Mouse (Mus musculus) regulatory T cell (primary cell): ENCODE results near the gene Col23a1.

Experiments
- in situ Hi-C: fragments of 300-600 bp; cut with MboI, MseI; formaldehyde crosslinking; loops from one replicate; pipeline ENCODE4 v1.15.1; 2025; ENCODE audit warnings: high pct_unique_total_duplicates

Col23a1 gene

GRCm38 (mm10) chr11:51371926-51372325, 82.2 kb downstream of the Col23a1 start:
- in situ Hi-C loops = no loop called here

GRCm38 (mm10) chr11:51377199-51377598, 87.5 kb downstream of the Col23a1 start:
- in situ Hi-C loops = no loop called here

GRCm38 (mm10) chr11:51388892-51389340, 99.2 kb downstream of the Col23a1 start:
- in situ Hi-C loops = no loop called here

- in situ Hi-C loops = no loop called here
These were observed 100.0 kb downstream of the Col23a1 start for GRCm38 (mm10) chr11:51389763-51390162.

DNA sequence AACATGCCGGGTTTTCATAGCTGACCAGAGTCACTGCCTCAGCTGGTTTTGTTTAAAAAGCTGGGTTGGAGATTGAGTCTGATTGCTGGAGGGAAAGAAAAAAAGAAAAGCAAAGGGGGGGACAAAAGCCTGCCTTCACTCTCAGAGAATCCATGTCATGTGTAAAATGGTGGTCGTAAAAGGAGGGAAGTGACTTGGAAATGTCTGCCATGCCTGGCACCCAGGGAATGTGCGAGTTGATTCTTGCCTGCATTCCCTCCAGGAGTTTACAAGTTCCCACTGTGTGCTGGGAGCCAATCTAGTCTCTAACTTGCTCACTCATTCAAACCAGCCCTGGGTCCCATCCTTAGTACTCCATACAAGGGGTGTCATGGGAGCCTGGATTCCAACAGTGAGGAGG, 100.8 kb downstream of the Col23a1 start:
- in situ Hi-C loops = no loop called here

- in situ Hi-C loops = no loop called here
These were observed 101.8 kb downstream of the Col23a1 start for GRCm38 (mm10) chr11:51391548-51391947.

DNA sequence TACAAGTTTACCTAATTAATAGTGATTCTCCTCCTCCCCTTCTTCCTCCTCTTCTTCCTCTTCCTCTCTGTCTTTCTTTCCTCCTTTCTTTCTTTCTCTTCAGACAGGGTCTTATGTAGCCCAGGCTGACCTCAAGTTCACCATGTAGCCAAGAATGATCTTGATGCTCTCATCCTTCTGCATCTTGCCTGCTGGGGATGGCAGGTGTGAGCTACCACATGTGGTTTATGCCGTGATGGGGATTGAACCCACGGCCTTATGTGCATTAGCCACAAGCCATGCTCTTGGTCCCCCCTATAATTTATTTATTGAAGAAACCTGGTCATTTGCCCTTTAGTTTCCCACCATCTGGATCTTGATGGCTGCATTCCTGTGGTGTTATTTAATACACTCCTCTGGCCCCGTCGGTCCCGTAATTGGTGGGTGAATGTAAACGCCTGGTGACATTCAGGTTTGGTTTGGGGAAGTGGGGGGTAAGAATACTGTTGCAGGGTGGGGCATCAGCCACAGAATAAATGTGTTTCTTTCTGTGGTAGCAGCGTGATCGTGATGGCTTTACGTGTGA, 104.7 kb downstream of the Col23a1 start:
- in situ Hi-C loops = no loop called here

DNA sequence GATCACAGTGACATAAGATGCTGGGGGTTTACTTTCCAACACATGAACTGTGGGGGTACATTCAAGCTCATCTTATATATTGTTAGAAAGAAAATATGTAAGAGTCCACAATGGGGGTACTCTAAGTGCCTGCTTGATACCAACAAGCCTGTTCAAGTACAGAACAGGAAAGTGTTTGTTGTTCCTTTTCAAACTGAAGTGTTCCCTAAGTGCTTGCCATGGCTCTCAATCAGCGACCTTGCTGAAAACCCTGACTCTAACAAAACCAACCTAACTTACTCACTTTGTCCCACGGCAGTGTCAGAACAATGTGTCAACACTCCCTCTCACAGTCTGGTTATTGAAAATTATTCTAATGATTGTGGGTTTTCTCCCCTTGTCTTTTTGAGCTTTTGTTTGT, 106.7 kb downstream of the Col23a1 start:
- in situ Hi-C loops = no loop called here

DNA sequence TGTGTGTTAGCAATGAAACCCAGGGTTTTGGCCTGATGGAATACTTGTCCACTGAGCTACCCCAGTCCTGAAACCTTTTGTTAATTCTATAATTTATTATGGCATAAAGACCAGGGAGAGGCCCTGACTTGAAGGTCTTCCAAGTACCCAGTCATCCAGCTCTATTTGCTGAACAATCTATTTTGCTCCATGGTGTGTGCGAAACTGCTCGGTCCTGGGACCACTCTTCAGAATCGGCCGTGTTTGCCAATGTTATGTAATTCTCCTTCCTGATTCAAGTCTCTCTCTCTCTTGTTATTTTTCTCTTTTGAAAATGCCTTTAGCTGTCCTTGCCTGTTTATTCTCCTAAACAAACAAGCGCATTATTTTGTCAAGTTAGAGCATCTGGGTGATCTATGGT, 108.4 kb downstream of the Col23a1 start:
- in situ Hi-C loops = no loop called here

DNA sequence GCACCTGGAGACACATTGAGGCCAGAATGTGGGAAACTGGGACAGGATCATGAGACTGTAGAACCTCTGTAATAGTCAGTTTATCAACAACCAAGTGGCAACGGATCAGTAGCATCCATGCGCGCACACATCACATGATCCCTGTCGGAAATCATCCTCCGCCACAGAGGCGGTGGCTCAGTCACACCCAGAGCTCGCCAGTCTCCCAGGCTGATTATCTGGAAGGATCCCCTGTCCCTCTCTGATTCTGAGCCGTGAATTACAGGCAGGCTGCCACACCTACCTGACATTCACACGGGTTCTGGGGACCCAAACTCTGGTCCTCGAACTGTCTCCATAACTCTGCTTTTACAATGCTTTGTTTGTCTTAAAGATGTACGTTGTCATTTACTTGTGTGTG, 110.6 kb downstream of the Col23a1 start:
- in situ Hi-C loops = no loop called here

DNA sequence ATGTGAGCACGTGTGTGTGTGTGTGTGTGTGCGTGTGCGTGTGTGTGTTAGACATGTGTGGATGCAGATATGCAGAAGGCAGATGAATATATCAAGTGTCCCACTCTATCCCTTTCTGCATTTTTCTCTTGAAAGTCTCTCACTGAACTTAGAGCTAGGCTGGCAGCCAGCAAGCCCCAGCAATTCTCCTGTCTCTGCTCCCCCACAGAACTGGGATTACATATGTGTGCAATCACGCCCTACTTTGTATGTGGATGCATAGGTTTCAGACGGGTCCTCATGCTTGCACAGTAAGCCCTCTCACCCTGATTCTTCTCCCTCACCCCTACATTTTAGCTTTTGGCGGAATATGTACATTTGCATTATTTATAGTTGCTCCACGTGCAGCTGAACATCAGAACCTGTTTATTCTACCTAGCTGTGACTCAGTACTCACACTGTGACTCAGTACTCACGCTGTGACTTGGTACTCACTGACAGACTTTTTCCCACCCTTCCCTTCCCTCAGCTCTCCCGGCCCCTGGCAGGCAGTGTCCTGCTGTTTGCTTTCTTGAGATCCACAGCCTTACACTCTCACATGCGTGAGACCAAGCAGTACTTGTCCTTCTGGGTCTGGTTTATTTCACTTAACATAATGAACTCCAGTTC, 111.9 kb downstream of the Col23a1 start:
- in situ Hi-C loops = no loop called here

DNA sequence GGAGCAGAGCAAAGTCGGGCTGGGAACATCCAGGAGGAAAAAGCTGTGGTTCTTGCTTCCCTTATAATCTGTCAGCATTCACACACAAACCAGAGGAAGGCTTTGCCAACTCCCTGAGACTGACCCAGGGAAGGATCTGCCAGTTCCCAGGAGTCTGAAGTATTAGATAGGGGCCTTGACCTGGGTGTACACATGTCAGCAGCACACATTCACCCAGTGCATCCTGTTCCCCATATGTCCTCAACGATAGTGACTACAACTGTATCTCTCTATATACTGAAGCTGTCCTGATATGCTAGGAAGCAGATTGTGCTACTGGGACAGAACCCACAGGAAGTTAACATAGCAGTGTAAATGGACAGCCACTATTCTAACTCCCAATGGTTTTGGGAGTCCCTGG, 114.2 kb downstream of the Col23a1 start:
- in situ Hi-C loops = no loop called here

DNA sequence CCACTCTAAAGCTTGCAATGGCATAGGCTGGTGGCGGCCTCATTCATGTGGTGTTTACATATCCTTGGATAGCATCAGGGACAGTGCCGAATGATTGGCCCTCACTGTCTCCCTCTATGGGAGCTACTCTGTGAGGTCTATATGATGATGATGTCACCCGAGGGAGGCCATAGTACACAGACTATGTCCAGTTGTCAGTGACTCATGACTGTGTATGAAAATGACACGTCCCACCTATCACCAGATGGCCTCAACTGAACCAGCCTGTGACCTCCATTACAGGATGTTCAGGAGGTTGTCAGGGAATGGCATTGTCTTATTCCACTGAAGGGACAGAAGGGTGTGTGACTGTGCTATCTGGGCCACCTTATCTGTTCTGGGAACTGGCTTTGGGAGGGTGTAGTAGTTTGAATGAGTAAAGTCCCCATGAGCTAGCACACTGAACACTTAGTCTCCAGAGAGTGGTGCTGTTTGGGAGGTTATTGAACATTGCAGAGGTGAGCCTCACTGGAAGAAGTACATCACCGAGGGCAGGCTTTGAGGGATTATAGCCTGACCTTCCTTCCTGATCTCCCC, 115.2 kb downstream of the Col23a1 start:
- in situ Hi-C loops = no loop called here

DNA sequence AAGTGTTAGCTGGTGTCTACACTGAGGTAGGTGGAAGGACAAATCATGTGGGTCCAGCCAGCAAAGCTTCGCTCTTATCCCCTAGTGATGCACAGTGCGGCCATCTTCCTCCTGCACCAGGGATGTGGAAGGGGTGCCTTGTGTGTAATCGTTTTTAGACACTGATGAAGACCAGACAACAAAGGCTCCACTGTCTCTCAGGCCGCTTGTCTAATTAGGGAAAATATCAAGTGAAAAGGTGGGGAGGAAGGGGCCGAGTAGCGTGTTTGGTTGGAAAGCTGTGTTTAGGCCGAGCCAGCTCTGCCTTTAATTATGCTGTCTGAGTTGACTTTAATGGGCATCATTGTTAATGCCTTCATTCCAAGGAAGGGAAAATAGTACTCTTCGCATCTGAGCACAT, 116.8 kb downstream of the Col23a1 start:
- in situ Hi-C loops = no loop called here

DNA sequence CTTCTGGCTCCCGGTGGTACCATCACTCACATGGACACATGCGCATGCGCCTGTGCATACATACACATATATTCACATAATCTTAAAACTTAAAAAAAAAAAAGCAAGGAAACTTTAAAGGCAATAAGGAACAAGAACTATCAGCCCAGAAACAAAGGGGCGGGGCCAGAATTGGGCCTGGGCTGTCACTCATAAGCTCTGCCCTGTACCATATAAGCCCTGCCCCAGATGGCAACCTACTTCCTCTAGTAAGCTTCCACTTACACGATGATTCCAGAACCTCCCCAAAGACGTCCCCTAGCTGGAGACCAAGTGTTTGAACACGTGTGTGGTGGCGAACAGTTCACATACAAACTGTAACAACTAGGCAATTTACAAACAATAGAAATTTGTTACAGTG, 117.6 kb downstream of the Col23a1 start:
- in situ Hi-C loops = no loop called here

DNA sequence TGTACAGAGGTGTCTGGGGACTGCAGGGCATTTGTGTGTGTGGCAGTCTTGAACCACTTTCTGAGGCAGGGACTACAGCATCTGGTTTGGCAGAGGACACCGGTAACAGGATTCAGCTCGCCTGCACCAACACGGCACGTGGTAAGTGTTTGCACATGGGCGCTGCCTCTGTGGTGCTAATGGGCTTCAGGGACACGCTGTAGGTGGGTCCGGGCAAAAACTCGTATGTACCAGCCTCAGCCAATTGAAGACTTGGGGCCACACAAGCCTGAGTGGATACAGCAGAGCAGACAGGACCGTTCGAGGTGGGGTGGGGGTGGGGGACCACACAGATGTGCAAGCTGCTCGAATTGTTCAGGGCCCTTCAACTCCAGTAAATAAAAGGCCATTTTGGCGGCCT, 121.1 kb downstream of the Col23a1 start:
- in situ Hi-C loops = no loop called here

- in situ Hi-C loops = no loop called here
These were observed 124.8 kb downstream of the Col23a1 start for GRCm38 (mm10) chr11:51414520-51414919.

GRCm38 (mm10) chr11:51415049-51415688, 125.4 kb downstream of the Col23a1 start:
- in situ Hi-C loops = no loop called here

DNA sequence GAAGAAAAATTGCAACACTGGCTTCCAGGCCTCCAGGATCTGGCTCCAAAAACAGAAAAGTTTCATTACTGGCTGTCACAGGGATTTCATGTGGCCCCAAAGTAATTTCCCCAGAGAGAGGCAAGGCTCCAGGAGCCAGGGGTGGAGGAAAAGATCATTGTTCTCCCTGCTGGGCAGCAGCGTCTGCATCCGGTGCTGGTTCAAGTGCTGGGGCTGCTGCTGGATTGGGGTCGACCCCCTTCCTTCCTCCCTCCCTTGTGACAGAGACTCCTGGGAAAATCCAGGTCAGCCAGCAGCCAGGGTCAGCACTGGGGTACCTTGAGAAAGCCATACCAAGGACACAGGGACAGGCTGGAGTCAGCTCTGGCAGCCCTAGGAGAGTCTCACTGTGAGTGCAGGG, 129.1 kb downstream of the Col23a1 start:
- in situ Hi-C loops = no loop called here

DNA sequence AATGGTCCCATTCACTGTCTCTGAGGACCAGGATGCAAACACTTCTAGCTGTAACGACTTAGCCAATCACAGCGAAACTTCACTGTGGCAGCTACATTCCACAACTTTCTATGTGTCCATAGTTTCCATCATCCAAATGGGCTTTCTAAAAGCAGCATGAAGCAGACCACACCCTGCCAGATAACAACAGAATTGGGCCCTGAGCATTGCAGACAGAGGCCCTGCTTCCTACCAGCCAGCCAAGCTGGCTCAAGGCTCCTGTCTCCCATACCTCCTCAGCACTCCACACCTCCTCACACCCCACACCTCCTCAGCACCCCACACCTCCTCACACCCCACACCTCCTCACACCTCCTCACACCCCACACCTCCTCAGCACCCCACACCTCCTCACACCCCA, 132.2 kb downstream of the Col23a1 start:
- in situ Hi-C loops = no loop called here

- in situ Hi-C loops = no loop called here
These were observed 133.0 kb downstream of the Col23a1 start for GRCm38 (mm10) chr11:51422713-51423112.

GRCm38 (mm10) chr11:51426155-51426554, 136.4 kb downstream of the Col23a1 start:
- in situ Hi-C loops = no loop called here
